Mouse (Mus musculus): Measurements from ENCODE around the gene Sltm. TPM values are rescaled to one million over a fixed set of nuclear protein-coding genes. Genes with fewer than 3 reads are reported as not detected.
A peak's percentile ranks its signal among the peaks of the same experiment; 100 is the strongest.

Sltm gene
- total and polyA plus RNA-seq, 3 experiments, result 37.6 to 94.5 (median 42.4) TPM

GRCm38 (mm10) chr9:70503626-70504041 lies 38.9 kb upstream of the Sltm start, which contains the start of gene Rnf111 (continued):
- no peak for TF ChIP-seq GABPA (IDR thresholded peaks at IDR 0.05; ENCODE audit: insufficient replicate concordance, low read depth, low read length)
- TF ChIP-seq RAD21 (IDR thresholded peaks at IDR 0.05; ENCODE audit: low read depth, low read length), result no peak
- 0 out of 2 replicates have a peak, but pooled peaks have one; percentile 69 for TF ChIP-seq KAT2A (IDR thresholded peaks at IDR 0.05; ENCODE audit: insufficient replicate concordance, low read length)
- TF ChIP-seq IRF4 (IDR thresholded peaks at IDR 0.05; ENCODE audit: low read depth, low read length), result no peak
- no peak for TF ChIP-seq USF2 (conservative IDR thresholded peaks at IDR 0.05; ENCODE audit: low read depth, low read length)

GRCm38 (mm10) chr9:70506186-70506585 lies 36.4 kb upstream of the Sltm start:
- in situ Hi-C loops (cut with MboI; ENCODE audit: low pct_ligation_motif_present, low pct_unique_long_range_greater_than_20kb, low sequenced_read_pairs), result loop anchor here (10.0 to 25.0 kb wide), 2 partner anchors 91 to 319 kb away; no protein-coding TSS in a partner anchor
- dilution Hi-C loops (cut with MboI; ENCODE audit: extremely low pct_ligation_motif_present, extremely low pct_unique_long_range_greater_than_20kb, low sequenced_read_pairs), result no loop called here
- TF ChIP-seq TCF12 (IDR thresholded peaks at IDR 0.05; ENCODE audit: low read depth, low read length) (no peak), PAX5 (IDR thresholded peaks at IDR 0.05; ENCODE audit: low read length) (no peak), HCFC1 (IDR thresholded peaks at IDR 0.05; ENCODE audit: low read depth, low read length) (no peak), JUN (IDR thresholded peaks at IDR 0.05; ENCODE audit: insufficient read depth, low read depth, low read length) (no peak), CHD2 (IDR thresholded peaks at IDR 0.05; ENCODE audit: low read length) (no peak), MXI1 (IDR thresholded peaks at IDR 0.05; ENCODE audit: low read depth, low read length) (no peak), ZMIZ1 (IDR thresholded peaks at IDR 0.05; ENCODE audit: low read depth, low read length) (no peak), POLR2A (IDR thresholded peaks at IDR 0.05; ENCODE audit: low read depth, low read length) (no peak), ZKSCAN1 (IDR thresholded peaks at IDR 0.05; ENCODE audit: borderline replicate concordance, low read depth, low read length) (no peak), MAZ (IDR thresholded peaks at IDR 0.05; ENCODE audit: low read depth, low read length) (no peak), GABPA (IDR thresholded peaks at IDR 0.05; ENCODE audit: insufficient replicate concordance, low read depth, low read length) (no peak), KAT2A (IDR thresholded peaks at IDR 0.05; ENCODE audit: insufficient replicate concordance, low read length) (no peak), CTCF (conservative IDR thresholded peaks at IDR 0.05 in 1 of 2, IDR thresholded peaks at IDR 0.05 in 1 of 2; ENCODE audit: low read depth in 2 of 2, low read length in 2 of 2) (no peak), NELFE (IDR thresholded peaks at IDR 0.05; ENCODE audit: low read depth, low read length) (no peak), MAX (IDR thresholded peaks at IDR 0.05; ENCODE audit: low read length) (no peak), ZNF384 (IDR thresholded peaks at IDR 0.05; ENCODE audit: low read depth, low read length) (no peak), EP300 (IDR thresholded peaks at IDR 0.05; ENCODE audit: low read length) (no peak), POLR2AphosphoS2 (IDR thresholded peaks at IDR 0.05; ENCODE audit: low read depth, low read length) (no peak), MYC (IDR thresholded peaks at IDR 0.05; ENCODE audit: low read depth, low read length) (no peak), MAFK (IDR thresholded peaks at IDR 0.05; ENCODE audit: insufficient replicate concordance, low read length) (no peak)
- no peak overlapping the region for H3K4me2 ChIP-seq (ENCODE audit: insufficient read depth, low read depth, poor library complexity, severe bottlenecking)
- H3K27ac ChIP-seq (ENCODE audit: insufficient read depth, low read depth), result no peak overlapping the region
- H3K27me3 ChIP-seq (replicated peaks), result no peaks in the 10 kb centered on the region
- H3K79me2 ChIP-seq (replicated peaks; ENCODE audit: control insufficient read depth, extremely low read depth, insufficient read depth, poor library complexity, severe bottlenecking), result peaks cover 20% of the 10 kb centered on the region
- H3K4me1 ChIP-seq (ENCODE audit: control insufficient read depth in 1 of 2, insufficient read depth in 2 of 2), result peaks cover 0 to 34% of the 10 kb centered on the region in 2 experiments; a peak in 2 of 4 replicates
- peak; percentile 30 for DNase-seq (ENCODE audit: extremely low read depth)
- no peaks in the 10 kb centered on the region for H3K36me3 ChIP-seq (replicated peaks in 1 of 2; ENCODE audit: control insufficient read depth in 1 of 2, insufficient read depth in 1 of 2, low read length in 1 of 2)
- H3K9ac ChIP-seq (ENCODE audit: insufficient read depth, low read depth), result no peak overlapping the region
- H3K9me3 ChIP-seq (replicated peaks; ENCODE audit: low read length), result no peaks in the 10 kb centered on the region
- H3K4me3 ChIP-seq (replicated peaks in 1 of 3; ENCODE audit: low read depth in 2 of 3, low read length in 2 of 3, poor library complexity in 1 of 3), result no peak overlapping the region

Measured in CH12.LX (cell line).